Mouse (Mus musculus): ENCODE measurements around the gene Kcnn3.

Gene Kcnn3

DNA sequence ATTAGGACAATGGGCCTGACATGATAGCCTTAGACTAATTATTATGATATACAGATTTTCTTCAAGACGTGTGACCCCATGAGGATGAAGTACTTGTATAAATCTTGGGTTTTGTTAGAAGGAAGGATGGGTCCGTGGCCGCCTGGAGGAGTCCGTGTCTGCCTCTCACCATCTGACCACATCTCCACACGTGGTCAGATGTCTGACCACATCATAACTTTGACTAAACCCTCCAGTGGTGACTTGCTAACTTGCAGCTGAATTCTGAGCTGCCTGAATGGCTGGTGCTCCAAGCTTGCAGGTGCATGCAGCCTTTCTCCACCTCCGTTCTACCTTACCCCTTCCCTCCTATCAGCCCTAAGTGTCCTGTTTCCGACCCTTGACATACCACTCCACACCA lies 17.4 kb upstream of the Kcnn3 start:
- ChIA-PET CTCF (interaction anchor here (0.6 to 2.5 kb wide), 19 partner anchors 9 to 578 kb away, joined by 3 to 18 read pairs (median 4); partner anchors contain the start of genes Pmvk (in 1 of the 4) and Trim46 (in 1 of the 4)), POLR2A (interaction anchor here in 2 of 4 experiments (0.6 to 2.1 kb wide), 10 partner anchors 18 to 270 kb away, joined by 3 to 8 read pairs (median 3); partner anchors contain the start of genes Kcnn3 (in 1 of the 2), Pbxip1 (in 1 of the 2), Pmvk (in 1 of the 2) and Ube2q1 (in 1 of the 2))

DNA sequence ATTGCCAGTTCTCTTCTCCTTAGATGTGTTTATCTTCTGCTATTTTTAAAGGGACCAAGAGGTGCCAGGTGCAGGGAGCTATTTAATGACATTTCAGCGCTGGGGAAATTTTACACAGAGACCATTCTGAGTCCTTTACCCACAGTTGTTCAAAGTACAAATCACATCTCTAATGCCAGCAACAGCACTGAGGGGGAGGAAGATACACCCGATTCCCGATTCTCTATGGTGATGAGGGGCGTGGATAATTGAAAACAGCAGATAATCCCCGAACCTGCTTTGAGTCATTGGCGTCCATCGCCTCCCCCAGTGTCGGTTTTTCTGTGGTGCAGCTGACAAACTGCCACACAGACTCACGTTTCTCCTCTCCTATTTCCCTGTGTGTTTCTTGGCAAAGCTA lies 11.9 kb upstream of the Kcnn3 start:
- ChIA-PET CTCF (interaction anchor here in 3 of 4 experiments (0.6 to 1.6 kb wide), 4 partner anchors 13 to 265 kb away, joined by 3 to 7 read pairs (median 4); no protein-coding TSS in a partner anchor), POLR2A (interaction anchor here in 2 of 4 experiments (0.8 to 1.8 kb wide), 4 partner anchors 11 to 248 kb away, joined by 3 to 5 read pairs (median 3); partner anchors contain the start of gene Kcnn3 (in 1 of the 2))

DNA sequence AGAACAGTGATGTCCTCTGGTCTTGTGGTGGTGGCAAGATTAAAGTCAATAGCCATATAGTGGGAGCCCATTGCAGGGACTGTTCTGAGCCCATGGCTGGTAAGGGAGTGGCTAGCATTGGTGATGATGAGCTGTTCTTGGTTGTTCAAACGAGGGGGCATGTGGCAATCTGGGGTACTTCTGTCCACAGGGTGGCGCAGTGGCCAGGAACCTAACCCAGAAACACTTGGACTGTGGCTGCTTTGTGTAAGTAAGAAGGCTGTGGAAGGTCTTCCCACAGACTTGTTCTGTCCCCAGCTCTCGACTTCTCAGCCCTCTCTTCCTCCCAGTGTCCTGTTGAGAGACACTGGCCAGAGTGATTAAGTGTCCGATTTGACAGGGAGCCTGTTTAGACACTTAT lies 9.0 kb upstream of the Kcnn3 start:
- ChIA-PET POLR2A (interaction anchor here in 3 of 4 experiments (0.6 to 1.9 kb wide), 11 partner anchors 9 to 351 kb away, joined by 3 to 6 read pairs (median 4); partner anchors contain the start of gene Kcnn3 (in 2 of the 3)), CTCF (interaction anchor here (0.5 to 4.1 kb wide), 70 partner anchors 7 to 566 kb away, joined by 3 to 55 read pairs (median 4); partner anchors contain the start of genes Chrnb2 (in 1 of the 4), Kcnn3 (in 1 of the 4) and Ube2q1 (in 1 of the 4))

DNA sequence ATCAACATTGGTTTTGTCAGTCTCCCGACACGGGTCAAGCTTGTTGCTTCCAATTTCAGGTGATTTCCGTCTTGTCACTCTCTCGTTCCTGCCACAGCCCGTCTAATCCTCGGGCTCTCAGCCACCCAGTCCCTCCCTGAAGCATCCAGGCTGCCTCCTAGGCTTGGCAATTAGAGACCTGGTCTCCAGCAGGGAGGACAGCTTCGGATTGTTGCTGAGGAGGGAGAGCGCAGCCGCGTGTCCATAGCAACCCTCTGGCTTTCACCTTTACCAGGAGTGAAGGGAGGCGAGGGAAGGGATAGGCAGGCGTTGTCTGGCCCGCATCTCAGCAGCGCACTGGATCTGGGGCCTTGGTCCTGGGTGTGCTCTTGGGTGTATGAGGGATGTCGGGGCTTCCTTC lies 8.6 kb upstream of the Kcnn3 start:
- ChIA-PET POLR2A (interaction anchor here in 3 of 4 experiments (0.6 to 1.9 kb wide), 15 partner anchors 8 to 347 kb away, joined by 3 to 7 read pairs (median 4); partner anchors contain the start of gene Kcnn3 (in 2 of the 3)), CTCF (interaction anchor here (0.5 to 4.1 kb wide), 87 partner anchors 8 to 1198 kb away, joined by 3 to 55 read pairs (median 4); partner anchors contain the start of genes Chrnb2 (in 1 of the 4), Hcn3 (in 1 of the 4), Kcnn3 (in 1 of the 4) and Pmvk (in 1 of the 4))

DNA sequence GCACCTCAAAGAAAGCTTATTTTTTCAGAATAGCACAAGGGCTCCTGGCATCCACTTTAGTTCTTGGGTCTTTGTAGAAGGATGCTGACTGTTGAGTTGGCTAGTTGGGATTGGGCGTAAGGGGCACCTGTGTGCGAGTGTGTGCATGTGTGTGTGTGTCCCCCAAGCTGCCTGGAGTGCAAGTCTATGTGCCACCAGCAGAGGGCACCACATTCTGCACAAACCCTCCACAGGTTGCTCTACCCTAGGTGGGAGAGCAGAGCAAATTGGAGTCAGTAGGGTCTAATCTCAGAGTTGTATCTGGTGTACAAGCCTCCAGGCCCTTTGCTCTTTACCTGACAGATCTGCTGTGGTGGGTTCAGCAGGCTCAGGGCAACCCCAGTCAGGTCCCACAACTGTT lies 7.7 kb upstream of the Kcnn3 start:
- ChIA-PET POLR2A (interaction anchor here (0.6 to 1.9 kb wide), 13 partner anchors 8 to 346 kb away, joined by 3 to 7 read pairs (median 4); partner anchors contain the start of genes Kcnn3 (in 1 of the 4) and Ube2q1 (in 1 of the 4)), CTCF (interaction anchor here (0.5 to 4.1 kb wide), 76 partner anchors 8 to 1198 kb away, joined by 3 to 55 read pairs (median 4); partner anchors contain the start of genes Ash1l (in 1 of the 4), Chrnb2 (in 1 of the 4), Hcn3 (in 1 of the 4) and Kcnn3 (in 1 of the 4))

DNA sequence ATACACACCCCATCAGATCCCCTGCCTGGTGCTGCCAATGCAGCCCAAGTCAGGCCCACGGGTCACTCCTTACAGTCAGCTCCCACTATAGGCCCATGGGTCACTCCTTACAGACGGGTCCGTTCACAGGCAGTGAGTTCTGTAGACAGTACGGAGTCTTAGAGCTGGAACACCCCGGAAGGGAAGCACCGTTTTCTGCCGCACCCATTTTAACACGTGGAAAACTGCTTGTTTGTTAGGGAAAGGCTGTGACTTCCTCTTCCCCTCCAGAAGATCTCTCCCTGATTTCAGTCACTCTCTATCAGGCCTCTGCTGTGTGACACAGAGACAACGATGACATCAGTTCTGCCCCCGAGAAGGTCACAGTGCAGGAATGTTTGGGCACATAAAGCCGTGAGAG lies 4.5 kb upstream of the Kcnn3 start:
- POLR2A ChIA-PET = interaction anchor here in 2 of 4 experiments (0.5 to 1.1 kb wide), 4 partner anchors 62 to 257 kb away, joined by 3 read pairs; no protein-coding TSS in a partner anchor
- CTCF ChIA-PET = interaction anchor here in 3 of 4 experiments (0.7 to 2.3 kb wide), 9 partner anchors 34 to 341 kb away, joined by 3 to 10 read pairs (median 3); no protein-coding TSS in a partner anchor

DNA sequence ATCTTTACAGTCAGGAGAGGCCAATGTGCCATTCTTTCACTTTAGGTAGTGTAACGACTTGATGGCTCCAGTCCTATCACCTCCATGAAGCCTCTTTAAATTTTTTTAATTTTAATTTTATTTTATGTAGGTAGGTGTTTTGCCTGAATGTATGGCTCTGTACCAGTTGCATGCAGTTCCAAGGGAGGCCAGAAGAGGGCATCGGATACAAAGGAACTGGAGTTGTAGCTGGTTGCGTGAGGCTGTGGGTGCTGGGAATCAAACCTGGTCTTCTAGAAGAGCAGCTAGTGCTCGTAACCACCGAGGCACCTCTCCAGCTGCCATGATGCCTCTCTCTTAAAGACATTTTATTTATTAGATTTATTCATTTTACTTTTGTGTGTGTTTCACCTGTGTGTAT lies 3.6 kb upstream of the Kcnn3 start:
- POLR2A ChIA-PET = interaction anchor here in 3 of 4 experiments (0.5 to 1.2 kb wide), 7 partner anchors 36 to 256 kb away, joined by 3 to 9 read pairs (median 3); no protein-coding TSS in a partner anchor

DNA sequence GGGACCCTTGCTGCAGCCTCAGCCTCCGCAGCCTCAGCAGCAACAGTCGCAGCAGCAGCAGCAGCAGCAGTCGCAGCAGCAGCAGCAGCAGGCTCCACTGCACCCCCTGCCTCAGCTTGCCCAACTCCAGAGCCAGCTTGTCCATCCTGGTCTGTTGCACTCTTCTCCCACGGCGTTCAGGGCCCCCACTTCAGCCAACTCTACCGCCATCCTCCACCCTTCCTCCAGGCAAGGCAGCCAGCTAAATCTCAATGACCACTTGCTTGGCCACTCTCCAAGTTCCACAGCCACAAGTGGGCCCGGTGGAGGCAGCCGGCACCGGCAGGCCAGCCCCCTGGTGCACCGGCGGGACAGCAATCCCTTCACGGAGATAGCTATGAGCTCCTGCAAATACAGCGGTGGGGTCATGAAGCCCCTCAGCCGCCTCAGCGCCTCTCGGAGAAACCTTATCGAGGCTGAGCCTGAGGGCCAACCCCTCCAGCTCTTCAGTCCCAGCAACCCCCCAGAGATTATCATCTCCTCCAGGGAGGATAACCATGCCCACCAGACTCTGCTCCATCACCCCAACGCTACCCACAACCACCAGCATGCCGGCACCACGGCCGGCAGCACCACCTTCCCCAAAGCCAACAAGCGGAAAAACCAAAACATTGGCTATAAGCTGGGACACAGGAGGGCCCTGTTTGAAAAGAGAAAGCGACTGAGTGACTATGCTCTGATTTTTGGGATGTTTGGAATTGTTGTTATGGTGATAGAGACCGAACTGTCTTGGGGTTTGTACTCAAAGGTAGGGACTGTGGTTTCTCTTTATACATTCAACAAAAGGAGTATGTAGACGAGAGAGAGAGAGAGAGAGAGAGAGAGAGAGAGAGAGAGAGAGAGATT lies 896 bp downstream of the Kcnn3 start:
- POLR2A ChIA-PET = interaction anchor here (0.5 to 2.2 kb wide), 28 partner anchors 7 to 967 kb away, joined by 3 to 14 read pairs (median 3); partner anchors contain the start of genes Pbxip1 (in 1 of the 4) and Ube2q1 (in 1 of the 4)
- CTCF ChIA-PET = interaction anchor here (0.6 to 2.7 kb wide), 18 partner anchors 9 to 340 kb away, joined by 3 to 12 read pairs (median 4); partner anchors contain the start of genes Adam15 (in 1 of the 4) and Ube2q1 (in 1 of the 4)

More for the DNA sequence above, 3.6 kb upstream of the Kcnn3 start:
- CTCF ChIA-PET = interaction anchor here in 2 of 4 experiments (0.9 to 2.3 kb wide), 4 partner anchors 13 to 256 kb away, joined by 3 to 10 read pairs (median 5); no protein-coding TSS in a partner anchor

DNA sequence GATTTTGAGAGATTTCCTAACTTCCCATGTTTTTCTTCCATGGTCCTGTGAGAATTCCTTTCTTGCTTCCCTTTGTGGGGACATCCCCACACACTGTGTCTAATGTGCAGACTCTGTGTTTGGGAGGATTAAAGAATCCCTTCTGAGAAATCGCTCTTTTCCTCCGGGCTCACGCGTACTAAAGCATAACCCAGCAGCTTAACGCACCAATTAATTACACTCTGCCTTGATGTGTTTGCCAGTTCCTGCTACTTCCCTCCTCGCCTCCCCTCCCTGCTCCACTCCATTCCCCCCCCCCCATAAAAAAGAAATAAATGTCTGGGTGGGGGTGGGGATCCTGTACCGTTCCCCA lies 1.5 kb downstream of the Kcnn3 start:
- ChIA-PET POLR2A (interaction anchor here (0.5 to 2.2 kb wide), 10 partner anchors 9 to 808 kb away, joined by 3 to 14 read pairs (median 4); no protein-coding TSS in a partner anchor), CTCF (interaction anchor here in 3 of 4 experiments (0.6 to 1.1 kb wide), 4 partner anchors 10 to 336 kb away, joined by 3 to 4 read pairs (median 4); no protein-coding TSS in a partner anchor)

DNA sequence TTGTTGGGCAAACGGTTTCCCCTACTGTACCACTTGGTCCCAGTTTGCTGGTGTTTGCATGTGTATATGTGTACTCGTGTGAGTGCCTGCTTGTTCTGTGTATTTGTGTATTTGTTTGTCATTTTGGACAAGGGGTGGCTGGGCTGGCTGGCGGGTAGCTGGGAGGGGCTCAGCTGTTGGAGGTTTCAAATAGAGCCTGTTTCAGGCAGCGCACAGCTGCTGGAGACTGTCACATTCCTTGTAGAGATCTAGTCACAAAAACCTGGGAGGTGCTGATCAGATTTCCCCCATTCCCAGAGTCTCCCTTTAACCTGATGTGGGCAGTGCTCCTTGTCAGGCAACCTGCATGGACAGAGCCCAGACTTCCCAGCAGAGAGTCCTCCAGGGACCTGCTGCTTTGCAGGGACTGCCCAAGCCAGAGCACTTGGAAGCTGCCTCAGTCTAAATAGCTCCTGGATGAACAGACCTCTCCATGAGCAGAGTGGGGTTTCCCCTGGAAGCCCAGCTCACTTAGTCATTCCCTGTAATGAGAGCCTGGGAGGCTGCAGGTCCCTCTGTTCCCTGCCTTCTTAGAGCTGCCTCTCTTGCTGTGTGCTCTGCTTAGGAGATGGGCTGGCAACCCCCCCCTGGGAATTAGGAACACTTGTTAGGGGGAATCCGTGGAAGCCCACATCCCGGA lies 2.6 kb downstream of the Kcnn3 start:
- POLR2A ChIA-PET = interaction anchor here in 2 of 4 experiments (0.5 to 1.9 kb wide), 6 partner anchors 11 to 579 kb away, joined by 3 to 7 read pairs (median 3); no protein-coding TSS in a partner anchor
- CTCF ChIA-PET = interaction anchor here in 3 of 4 experiments (0.6 to 1.5 kb wide), 6 partner anchors 11 to 335 kb away, joined by 3 to 10 read pairs (median 4); no protein-coding TSS in a partner anchor

DNA sequence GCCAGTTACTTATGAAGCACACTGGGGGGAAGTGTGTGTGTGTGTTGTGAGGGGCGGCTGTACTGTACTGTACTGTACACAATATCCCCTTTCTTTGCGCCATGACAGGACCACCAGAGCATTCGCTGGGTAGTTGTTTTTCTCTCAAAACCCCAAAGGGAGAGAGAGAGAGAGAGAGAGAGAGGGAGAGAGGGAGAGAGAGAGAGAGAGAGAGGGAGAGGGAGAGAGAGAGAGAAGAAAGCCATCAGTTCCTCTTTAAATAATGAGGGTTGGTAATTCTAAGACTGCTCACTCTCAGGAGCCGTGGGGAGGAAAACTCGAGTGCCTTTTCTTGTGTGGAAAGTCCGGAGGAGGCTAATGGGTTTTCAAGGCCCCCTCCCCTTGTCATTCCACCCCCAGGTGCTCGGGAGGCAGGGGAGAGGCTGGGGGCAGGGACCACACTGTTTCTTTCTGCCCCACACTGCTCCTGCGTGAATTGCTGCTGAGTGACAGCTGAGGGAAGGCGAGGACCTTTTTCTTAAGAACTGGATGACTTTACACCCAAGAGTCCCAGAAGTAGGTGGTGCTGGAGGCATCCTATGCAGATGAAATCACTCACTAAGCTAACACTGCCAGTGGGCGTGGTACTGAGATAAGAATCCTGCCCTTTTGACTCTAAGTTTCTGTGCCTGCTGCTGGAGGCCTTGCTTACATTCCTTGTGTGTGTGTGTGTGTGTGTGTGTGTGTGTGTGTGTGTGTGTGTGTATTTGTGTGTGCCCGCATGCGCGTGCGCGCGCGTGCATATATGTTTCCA lies 6.5 kb downstream of the Kcnn3 start:
- ChIA-PET CTCF (interaction anchor here in 3 of 4 experiments (0.6 to 1.0 kb wide), 4 partner anchors 15 to 340 kb away, joined by 3 to 6 read pairs (median 4); no protein-coding TSS in a partner anchor), POLR2A (interaction anchor here in 3 of 4 experiments (0.6 to 1.5 kb wide), 5 partner anchors 38 to 259 kb away, joined by 3 to 4 read pairs (median 3); no protein-coding TSS in a partner anchor)

DNA sequence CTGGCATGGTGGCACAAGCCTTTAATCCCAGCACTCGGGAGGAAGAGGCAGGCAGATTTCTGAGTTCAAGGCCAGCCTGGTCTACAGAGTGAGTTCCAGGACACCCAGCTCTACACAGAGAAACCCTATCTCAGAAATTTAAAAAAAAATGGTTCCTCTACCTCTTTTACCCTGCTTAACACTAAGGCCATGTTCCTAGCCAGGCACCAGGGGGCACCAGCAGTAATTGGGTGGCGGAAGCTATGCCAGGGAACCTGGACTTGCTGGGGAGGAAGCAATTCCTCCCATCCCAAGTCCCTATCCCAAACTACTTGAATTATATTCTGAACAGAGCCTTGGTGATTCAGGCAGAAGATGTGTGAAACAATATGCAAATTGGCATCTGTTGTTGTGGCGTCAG lies 9.8 kb downstream of the Kcnn3 start:
- ChIA-PET POLR2A (interaction anchor here in 3 of 4 experiments (0.6 to 2.6 kb wide), 4 partner anchors 10 to 267 kb away, joined by 3 to 9 read pairs (median 5); partner anchors contain the start of genes Kcnn3 (in 1 of the 3) and Zbtb7b (in 1 of the 3)), CTCF (interaction anchor here in 3 of 4 experiments (0.6 to 1.1 kb wide), 5 partner anchors 17 to 242 kb away, joined by 3 to 5 read pairs (median 3); no protein-coding TSS in a partner anchor)

DNA sequence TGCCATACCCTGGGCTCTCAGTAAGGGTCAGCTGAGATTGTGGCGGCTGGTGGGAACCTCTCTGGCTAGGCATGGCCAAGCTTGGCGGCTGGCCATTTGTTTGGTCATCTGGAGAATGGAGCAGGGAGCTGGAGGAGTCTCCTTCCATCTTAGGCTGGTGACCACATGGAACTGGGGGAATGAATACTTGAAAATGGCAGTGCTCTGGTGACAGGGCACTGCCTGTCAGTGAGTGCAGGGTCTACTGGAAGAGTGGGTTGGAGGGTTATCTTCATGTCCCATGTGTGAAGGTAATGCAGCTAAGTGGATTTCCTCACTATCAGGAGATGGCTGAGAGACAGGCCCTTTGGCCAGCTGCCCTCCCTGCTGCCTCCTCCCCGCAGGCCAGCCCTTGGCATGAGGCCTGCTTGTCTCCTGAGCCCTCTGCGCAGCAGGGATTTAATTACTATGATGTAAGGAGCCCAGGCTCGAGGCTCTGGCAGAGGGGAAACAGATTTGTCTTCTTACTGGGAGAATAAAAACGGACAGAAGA lies 14.7 kb downstream of the Kcnn3 start:
- ChIA-PET CTCF (interaction anchor here in 1 of 4 experiments (0.9 kb wide), 1 partner anchor 44 kb away, joined by 4 read pairs; no protein-coding TSS in a partner anchor), POLR2A (interaction anchor here in 1 of 4 experiments (0.5 to 0.6 kb wide), 2 partner anchors 332 to 387 kb away, joined by 3 to 5 read pairs; partner anchors contain the start of gene Gba)

DNA sequence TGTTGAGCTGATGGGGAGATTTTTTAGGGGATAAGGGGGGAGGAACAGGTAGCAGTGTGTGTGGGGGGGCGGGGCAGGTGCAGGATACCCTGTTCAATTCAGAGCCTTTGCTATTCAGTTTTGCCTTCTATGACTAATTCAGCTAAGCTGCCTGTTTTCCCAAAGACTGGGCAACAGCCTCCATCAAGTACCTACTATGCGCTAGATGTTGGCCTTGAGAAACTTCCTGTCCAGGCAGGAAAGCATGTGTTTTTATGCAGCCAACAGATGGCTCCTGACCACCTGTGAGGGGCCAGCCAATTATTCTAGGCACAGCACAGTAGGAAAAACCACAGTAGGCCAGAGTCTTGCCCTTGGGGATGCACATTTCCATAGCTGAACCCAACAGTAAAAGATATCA lies 15.2 kb downstream of the Kcnn3 start:
- ChIA-PET POLR2A (interaction anchor here in 1 of 4 experiments (0.6 kb wide), 1 partner anchor 387 kb away, joined by 5 read pairs; no protein-coding TSS in a partner anchor), CTCF (no interaction called here)

DNA sequence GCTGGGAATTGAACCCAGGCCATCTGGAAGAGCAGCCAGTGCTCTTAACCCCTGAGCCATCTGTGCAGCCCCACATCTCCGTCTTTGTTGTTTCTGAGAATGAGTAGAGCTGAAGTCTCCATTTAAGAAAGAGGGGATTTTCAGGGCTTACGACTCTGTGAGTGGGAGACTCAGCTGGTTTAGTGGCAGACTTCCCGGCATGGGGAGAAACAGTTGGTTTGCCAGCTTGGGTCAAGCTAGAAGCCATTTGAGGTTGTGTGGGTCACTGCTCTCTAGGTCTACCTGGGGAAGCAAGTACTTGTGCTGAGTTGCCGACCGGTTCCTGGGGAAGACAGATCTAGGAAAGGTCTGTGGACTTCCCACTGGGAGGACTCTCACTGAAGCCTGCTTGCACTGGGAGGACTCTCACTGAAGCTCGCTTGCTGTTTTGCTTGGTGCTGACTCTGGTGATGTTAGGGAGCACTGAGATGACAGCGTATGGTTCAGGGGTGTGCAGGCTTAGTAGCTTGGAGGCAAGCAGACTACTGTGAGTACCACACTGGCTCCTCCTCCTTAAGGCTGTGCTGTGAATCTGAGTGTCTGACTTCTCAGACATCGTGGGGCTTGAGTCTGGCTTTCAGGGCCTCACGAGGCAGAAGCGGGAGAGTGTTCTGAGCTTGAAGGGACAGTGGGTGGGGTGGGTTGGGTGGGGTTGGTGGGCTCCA lies 19.2 kb downstream of the Kcnn3 start:
- CTCF ChIA-PET = interaction anchor here in 1 of 4 experiments (0.8 kb wide), 1 partner anchor 94 kb away, joined by 4 read pairs; no protein-coding TSS in a partner anchor
- POLR2A ChIA-PET = interaction anchor here in 2 of 4 experiments (0.6 to 1.5 kb wide), 3 partner anchors 13 to 93 kb away, joined by 3 to 4 read pairs (median 4); no protein-coding TSS in a partner anchor

All from embryonic stem cell, embryonic (primary cell).